Mouse (Mus musculus) G1E (cell line): ENCODE data around the gene Sfrp5. TPM values are rescaled to one million over a fixed set of nuclear protein-coding genes. Genes with fewer than 3 reads are reported as not detected.

ENCODE experiments used
- ATAC-seq: 2 replicates; pipeline ENCODE4 v1.8.0; 2016; ENCODE audit warnings: mild to moderate bottlenecking; ENCODE audit not compliant: insufficient number of reproducible peaks, poor library complexity, low FRiP score, severe bottlenecking; ENCODE audit errors: extremely low read depth
- DNase-seq: peaks from one replicate; pipeline ENCODE4 v3.0.0; 2012; ENCODE audit warnings: low spot score
- H3K27me3 ChIP-seq: 2 replicates; pipeline ENCODE4 v1.6.1; 2012; ENCODE audit warnings: mild to moderate bottlenecking, low read length, inconsistent platforms; ENCODE audit not compliant: insufficient read depth
- H3K36me3 ChIP-seq: replicated peaks from 2 replicates; pipeline ENCODE3; 2012; ENCODE audit warnings: mild to moderate bottlenecking, inconsistent platforms
- H3K4me1 ChIP-seq: 2 replicates; pipeline ENCODE4 v1.6.1; 2012; ENCODE audit warnings: low read depth, low read length, inconsistent platforms, mixed read lengths; ENCODE audit not compliant: insufficient read depth
- H3K4me3 ChIP-seq: 2 replicates; pipeline ENCODE4 v1.5.1; 2012; ENCODE audit warnings: low read depth, mild to moderate bottlenecking, inconsistent platforms, low read length, moderate library complexity, mixed read lengths
- H3K9me3 ChIP-seq: replicated peaks from 2 replicates; pipeline ENCODE4 v1.6.1; 2012; ENCODE audit warnings: inconsistent platforms
- CTCF ChIP-seq: IDR thresholded peaks from 2 replicates; pipeline ENCODE4 v1.5.1; 2012; ENCODE audit warnings: low read depth, low read length, inconsistent platforms, mixed read lengths
- GATA1 ChIP-seq: IDR thresholded peaks from 2 replicates; pipeline ENCODE4 v1.6.1; 2012; ENCODE audit warnings: borderline replicate concordance, low read length, inconsistent platforms, mixed read lengths
- GATA2 ChIP-seq: IDR thresholded peaks from 2 replicates; pipeline ENCODE4 v1.6.1; 2012; ENCODE audit warnings: low read depth, low read length, inconsistent platforms, borderline replicate concordance
- POLR2AphosphoS5 ChIP-seq: IDR thresholded peaks from 2 replicates; pipeline ENCODE4 v1.6.1; 2012; ENCODE audit warnings: low read depth, low read length, inconsistent platforms; ENCODE audit not compliant: insufficient replicate concordance
- TAL1 ChIP-seq: conservative IDR thresholded peaks from 2 replicates; pipeline ENCODE4 v1.6.1; 2012; ENCODE audit warnings: low read depth, low read length, inconsistent platforms, mixed read lengths
- polyA plus RNA-seq: library from polyadenylated mRNA; stranded (reverse); fragments of >175 nt; gene quantifications from 2 replicates; pipeline ENCODE4 v1.2.3, GENCODE M21; 2012
- total RNA-seq, 2 experiments: library from RNA; stranded (forward) in 1 of 2; stranded (reverse) in 1 of 2; fragments of 200-1000 nt in 1 of 2; fragments of >200 nt in 1 of 2; fragmentation: Nextera tagmentation in 1 of 2; gene quantifications; 2 replicates each; pipeline ENCODE4 v1.2.3; 2014 to 2017

Sfrp5 gene
- total RNA-seq (2014; fragmentation: Nextera tagmentation) (not detected in 2 replicates), total RNA-seq (2017) (not detected in 2 replicates), polyA plus RNA-seq (not detected in 2 replicates)

GRCm38 (mm10) chr19:42201696-42202381 is at the start of gene Sfrp5:
Gene Sfrp5 (minus strand): TSS chr19:42202252.
- TF ChIP-seq GATA2 (no peak), TAL1 (no peak), GATA1 (no peak), CTCF (no peak), POLR2AphosphoS5 (no peak)
- Histone ChIP-seq H3K9me3 (no peaks in the 10 kb centered on the region), H3K4me3 (no peak within 1 kb of the TSS; the same call in 1 of the 2 replicates), H3K4me1 (peaks cover 5% of the 10 kb centered on the region; the same call in 1 of the 2 replicates), H3K27me3 (peaks cover 41% of the 10 kb centered on the region), H3K36me3 (no peaks in the 10 kb centered on the region)
- ATAC-seq: no peak
- DNase-seq: no peak

DNA sequence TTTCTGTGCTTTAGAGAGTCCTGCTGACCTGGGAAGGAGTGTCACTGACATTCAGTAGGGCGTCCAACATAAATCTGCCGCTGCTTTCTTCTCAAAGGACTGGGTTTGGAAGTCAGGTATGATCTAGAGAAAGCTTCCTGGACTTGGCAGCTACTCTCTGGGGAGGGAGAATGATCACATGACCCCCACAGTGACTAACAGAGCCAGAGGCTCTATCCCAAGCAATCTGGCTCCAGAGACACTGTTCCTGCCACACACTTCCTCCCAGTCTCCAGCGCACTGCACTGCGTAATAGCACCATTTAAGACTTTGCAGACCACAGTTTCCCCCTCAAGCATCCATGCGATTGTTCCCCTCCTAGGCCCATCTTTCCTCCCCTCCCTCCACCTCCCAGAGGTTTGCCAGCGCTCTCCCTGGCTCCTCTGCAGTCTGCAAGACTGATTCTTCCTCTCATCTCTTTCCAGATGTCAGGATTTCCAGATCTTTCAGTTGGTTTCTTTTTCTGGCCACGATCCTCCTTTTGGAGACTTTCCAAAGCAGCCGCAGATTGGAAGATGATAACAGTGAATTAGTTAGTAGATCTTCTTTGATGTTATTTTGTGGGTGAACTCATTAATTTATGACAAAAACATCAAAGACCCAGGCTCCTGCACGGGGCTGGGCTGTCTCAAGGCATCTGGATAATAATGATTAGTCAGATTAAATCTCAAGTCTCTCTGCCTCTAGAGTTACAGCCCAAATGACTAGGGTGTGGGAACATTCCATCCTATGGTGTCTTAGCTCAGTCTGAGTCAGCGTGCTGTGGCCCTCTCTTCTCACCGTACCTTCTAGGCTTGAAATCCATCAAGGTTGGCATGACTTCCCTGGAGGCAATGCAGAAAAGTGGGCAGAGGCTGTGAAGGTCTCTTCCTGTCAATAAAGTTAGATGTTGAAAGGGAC is 48.2 kb upstream of the Sfrp5 start:
- DNase-seq: no peak
- Histone ChIP-seq H3K36me3 (no peaks in the 10 kb centered on the region), H3K4me3 (no peak overlapping the region), H3K4me1 (no peaks in the 10 kb centered on the region), H3K27me3 (peaks cover 14% of the 10 kb centered on the region; the same call in 1 of the 2 replicates), H3K9me3 (no peaks in the 10 kb centered on the region)
- ATAC-seq: no peak
- no peak for TF ChIP-seq POLR2AphosphoS5
- no peak for TF ChIP-seq GATA1
- no peak for TF ChIP-seq GATA2
- no peak for TF ChIP-seq TAL1
- TF ChIP-seq CTCF: no peak

DNA sequence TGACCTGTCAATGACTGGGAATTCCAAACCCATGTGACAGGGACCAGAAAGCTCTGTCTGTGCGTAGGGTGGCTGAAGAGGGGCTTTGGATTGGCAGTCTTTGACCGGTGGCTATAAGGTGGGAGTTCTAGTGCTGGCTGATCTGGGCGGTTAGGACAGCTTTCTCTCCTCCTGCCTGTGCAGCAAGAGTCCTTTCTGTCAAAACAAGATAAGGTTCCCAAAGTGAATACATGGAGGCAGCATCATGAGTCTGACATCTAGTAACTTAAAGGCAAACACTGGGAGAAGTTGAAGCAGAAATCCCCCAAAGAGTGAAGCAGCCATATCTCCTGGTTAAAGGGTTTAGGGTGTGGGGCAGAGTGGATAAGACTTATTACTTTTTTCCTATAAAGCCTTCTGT is 45.5 kb upstream of the Sfrp5 start, which contains the start of gene Golga7b:
Golga7b (plus strand) TSS at position 56 of the 400 bp plus-strand sequence.
- Histone ChIP-seq H3K36me3 (no peaks in the 10 kb centered on the region), H3K27me3 (peaks cover 17% of the 10 kb centered on the region; the same call in 1 of the 2 replicates), H3K4me3 (no peak within 1 kb of the TSS), H3K9me3 (no peaks in the 10 kb centered on the region), H3K4me1 (no peaks in the 10 kb centered on the region)
- ATAC-seq (no peak), DNase-seq (no peak)
- TF ChIP-seq POLR2AphosphoS5 (no peak), TAL1 (no peak), CTCF (no peak), GATA1 (no peak), GATA2 (no peak)

GRCm38 (mm10) chr19:42246626-42247025 is 44.6 kb upstream of the Sfrp5 start:
- Histone ChIP-seq H3K9me3 (no peaks in the 10 kb centered on the region), H3K27me3 (peaks cover 17% of the 10 kb centered on the region; the same call in 1 of the 2 replicates), H3K4me3 (no peak overlapping the region), H3K36me3 (no peaks in the 10 kb centered on the region), H3K4me1 (no peaks in the 10 kb centered on the region)
- DNase-seq (no peak), ATAC-seq (no peak)
- TF ChIP-seq GATA1: no peak

DNA sequence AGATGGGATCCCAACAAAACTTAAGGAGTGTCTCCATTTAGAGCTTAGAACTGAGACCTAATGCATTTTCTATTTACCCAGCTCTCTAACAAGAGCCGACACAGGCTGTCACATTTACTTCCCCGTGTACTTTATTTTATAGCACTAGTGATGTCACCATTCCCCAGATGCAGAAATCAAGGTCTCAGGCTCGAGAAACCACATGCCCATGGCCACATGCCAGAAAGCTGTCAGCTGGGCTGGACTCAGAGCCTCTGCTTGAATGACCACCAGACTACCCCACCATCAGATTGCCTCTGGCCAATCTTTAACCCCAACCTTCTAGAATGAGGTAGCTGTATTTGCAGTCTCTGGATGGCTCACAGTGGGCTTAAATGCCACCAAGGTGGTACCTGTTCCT is 41.3 kb upstream of the Sfrp5 start:
- no peak for ATAC-seq
- no peak for DNase-seq
- Histone ChIP-seq H3K27me3 (peaks cover 11% of the 10 kb centered on the region), H3K36me3 (no peaks in the 10 kb centered on the region), H3K9me3 (no peaks in the 10 kb centered on the region), H3K4me1 (no peaks in the 10 kb centered on the region), H3K4me3 (no peak overlapping the region)
- no peak for TF ChIP-seq POLR2AphosphoS5
- no peak for TF ChIP-seq CTCF
- no peak for TF ChIP-seq GATA2
- TF ChIP-seq TAL1: no peak
- no peak for TF ChIP-seq GATA1

DNA sequence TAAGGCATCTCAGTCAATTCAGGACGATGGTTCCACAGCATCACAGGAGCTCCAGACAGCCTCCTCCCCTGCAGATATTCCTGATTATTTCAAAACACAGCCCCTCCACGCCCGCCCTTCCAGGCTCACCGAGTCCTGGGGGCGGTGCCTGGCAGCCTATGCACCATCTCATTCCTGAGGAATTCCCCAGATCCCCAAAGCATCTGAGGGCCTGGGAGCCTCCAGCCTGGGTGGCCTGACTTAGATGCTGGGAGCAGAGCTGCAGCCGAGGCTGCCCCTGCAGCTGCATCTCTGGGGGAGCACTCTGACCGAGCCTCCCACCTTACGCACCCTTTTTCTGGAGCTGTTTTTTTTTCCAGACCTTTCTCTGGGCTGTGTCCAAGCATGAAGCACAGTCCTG is 38.8 kb upstream of the Sfrp5 start:
- Histone ChIP-seq H3K9me3 (no peaks in the 10 kb centered on the region), H3K4me3 (no peak overlapping the region), H3K4me1 (no peaks in the 10 kb centered on the region), H3K36me3 (no peaks in the 10 kb centered on the region), H3K27me3 (peaks cover 5% of the 10 kb centered on the region)
- no peak for TF ChIP-seq CTCF
- no peak for TF ChIP-seq GATA2
- TF ChIP-seq GATA1: no peak
- TF ChIP-seq POLR2AphosphoS5: no peak
- TF ChIP-seq TAL1: no peak
- ATAC-seq: no peak
- no peak for DNase-seq
